Mouse (Mus musculus): ENCODE results near the gene Gfy. TPM values are rescaled to one million over a fixed set of nuclear protein-coding genes. Genes with fewer than 3 reads are reported as not detected.

Gfy gene
- polyA plus RNA-seq, 1 experiment from 2014 or later = not detected

DNA sequence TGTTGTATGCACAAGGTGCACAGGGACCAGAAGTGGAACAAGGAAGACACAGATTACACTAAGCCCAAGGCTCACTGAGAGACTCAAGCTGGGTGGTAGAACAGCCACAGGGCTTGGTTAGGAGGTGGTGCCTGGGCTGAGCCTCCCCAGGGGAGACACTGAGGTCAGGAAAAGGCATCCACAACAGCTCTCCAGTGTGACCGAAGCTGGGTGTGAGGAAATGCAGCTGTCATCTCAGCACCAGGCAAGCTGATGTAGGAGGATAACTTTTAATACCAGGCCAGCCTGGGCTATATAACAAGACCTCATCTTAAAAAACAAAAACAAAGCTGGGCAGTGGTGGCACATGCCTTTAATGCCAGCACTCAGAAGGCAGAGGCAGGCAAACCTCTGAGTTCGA lies 11.8 kb upstream of the Gfy start:
- H3K9ac ChIP-seq (ENCODE audit: low read depth, low read length) = no peak overlapping the region
- no peak overlapping the region for H3K4me3 ChIP-seq (ENCODE audit: low read depth, low read length)
- H3K9me3 ChIP-seq (replicated peaks; ENCODE audit: control insufficient read depth, low read length) = no peaks in the 10 kb centered on the region
- peaks cover 13% of the 10 kb centered on the region for H3K4me1 ChIP-seq (ENCODE audit: control insufficient read depth, insufficient read depth, low read length)
- H3K27ac ChIP-seq (ENCODE audit: low read depth, low read length) = no peak overlapping the region
- no peak for ATAC-seq (replicated peaks; ENCODE audit: insufficient number of reproducible peaks, low FRiP score, low TSS enrichment)
- H3K27me3 ChIP-seq (ENCODE audit: control insufficient read depth, insufficient read depth, low read length) = peaks cover 40% of the 10 kb centered on the region
- WGBS (ENCODE audit: insufficient replicate concordance) = 55% methylated on average over 2 of the region's 2 CpGs
- H3K36me3 ChIP-seq (ENCODE audit: control insufficient read depth, insufficient read depth, low read length) = no peaks in the 10 kb centered on the region
- H3K4me2 ChIP-seq = no peak overlapping the region

DNA sequence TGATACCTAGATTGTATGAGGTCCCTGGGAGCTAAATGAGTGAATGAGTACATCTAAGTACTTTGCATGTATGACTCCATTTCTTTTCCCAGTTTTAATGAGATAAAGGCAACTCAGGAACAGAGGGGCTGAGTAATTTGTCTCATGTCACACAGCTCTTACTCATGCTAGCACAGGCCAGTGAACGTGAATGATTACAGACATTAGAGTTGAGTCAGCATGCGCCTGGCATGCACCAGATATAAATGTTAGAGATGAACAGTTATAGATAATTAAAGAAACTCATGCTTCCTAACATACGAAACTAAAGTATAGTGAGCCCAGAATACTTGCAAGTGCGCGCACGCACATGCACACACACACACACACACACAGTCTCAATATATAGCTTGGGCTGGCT lies 10.8 kb upstream of the Gfy start:
- no peak overlapping the region for H3K4me2 ChIP-seq
- H3K9ac ChIP-seq (ENCODE audit: low read depth, low read length) = no peak overlapping the region
- H3K4me1 ChIP-seq (ENCODE audit: control insufficient read depth, insufficient read depth, low read length) = peaks cover 10% of the 10 kb centered on the region; the same call in 1 of the 2 replicates
- no peaks in the 10 kb centered on the region for H3K36me3 ChIP-seq (ENCODE audit: control insufficient read depth, insufficient read depth, low read length)
- H3K27ac ChIP-seq (ENCODE audit: low read depth, low read length) = no peak overlapping the region
- peaks cover 50% of the 10 kb centered on the region for H3K27me3 ChIP-seq (ENCODE audit: control insufficient read depth, insufficient read depth, low read length)
- H3K9me3 ChIP-seq (replicated peaks; ENCODE audit: control insufficient read depth, low read length) = no peaks in the 10 kb centered on the region
- no peak overlapping the region for H3K4me3 ChIP-seq (ENCODE audit: low read depth, low read length)
- no peak for ATAC-seq (replicated peaks; ENCODE audit: insufficient number of reproducible peaks, low FRiP score, low TSS enrichment)
- WGBS (ENCODE audit: insufficient replicate concordance) = 88% methylated on average over 6 of the region's 6 CpGs

DNA sequence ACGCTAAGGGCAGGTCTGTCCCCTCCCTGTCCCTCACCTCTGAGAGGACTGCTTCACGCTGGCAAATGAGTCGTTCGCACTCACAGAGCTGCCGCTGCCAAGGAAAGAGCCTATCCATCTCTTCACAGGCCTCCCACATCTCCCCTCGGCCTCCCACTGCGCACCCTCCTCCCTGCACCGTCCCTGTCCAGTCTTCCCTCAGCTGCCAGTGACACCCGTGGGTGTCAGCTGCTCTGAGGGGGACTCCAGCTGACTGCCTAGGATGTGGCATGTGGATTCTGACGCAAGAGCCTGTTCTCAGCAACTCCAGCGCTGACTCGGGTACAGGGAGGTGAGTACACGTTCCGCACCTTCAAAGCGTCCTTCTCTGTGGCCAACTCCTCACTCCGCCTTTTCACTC lies 10.2 kb upstream of the Gfy start:
- Histone ChIP-seq H3K9ac (ENCODE audit: low read depth, low read length) (no peak overlapping the region), H3K27ac (ENCODE audit: low read depth, low read length) (no peak overlapping the region), H3K36me3 (ENCODE audit: control insufficient read depth, insufficient read depth, low read length) (no peaks in the 10 kb centered on the region), H3K4me3 (ENCODE audit: low read depth, low read length) (no peak overlapping the region), H3K27me3 (ENCODE audit: control insufficient read depth, insufficient read depth, low read length) (peaks cover 56% of the 10 kb centered on the region), H3K9me3 (replicated peaks; ENCODE audit: control insufficient read depth, low read length) (no peaks in the 10 kb centered on the region), H3K4me2 (no peak overlapping the region), H3K4me1 (ENCODE audit: control insufficient read depth, insufficient read depth, low read length) (0 out of 2 replicates have a peak, but pooled peaks cover 7% of the 10 kb centered on the region)
- WGBS (ENCODE audit: insufficient replicate concordance) = 47% methylated on average over 16 of the region's 16 CpGs
- ATAC-seq (replicated peaks; ENCODE audit: insufficient number of reproducible peaks, low FRiP score, low TSS enrichment) = no peak

DNA sequence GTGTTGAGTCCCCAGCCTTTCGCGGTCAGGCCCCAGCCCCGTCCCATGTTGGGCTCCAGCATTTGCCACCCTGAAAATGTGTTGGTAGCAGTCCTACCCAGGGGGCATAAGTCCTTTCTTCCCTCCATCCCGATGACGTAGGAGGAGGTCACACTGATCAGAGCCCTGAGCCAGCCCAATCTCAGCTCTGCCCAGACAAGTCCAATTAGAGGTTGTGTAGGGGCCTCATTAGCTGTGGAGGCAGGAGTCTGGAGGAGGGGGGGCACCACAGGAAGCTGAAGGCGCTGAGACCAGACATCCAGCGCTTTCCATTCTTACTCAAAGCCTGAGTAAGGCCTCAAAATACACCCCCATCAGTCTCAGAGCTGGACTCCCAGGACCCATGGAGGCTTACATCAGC lies 6.6 kb upstream of the Gfy start:
- no peak overlapping the region for H3K4me2 ChIP-seq
- no peak overlapping the region for H3K4me3 ChIP-seq (ENCODE audit: low read depth, low read length)
- 72% methylated on average over 7 of the region's 7 CpGs for WGBS (ENCODE audit: insufficient replicate concordance)
- no peak overlapping the region for H3K27ac ChIP-seq (ENCODE audit: low read depth, low read length)
- H3K9me3 ChIP-seq (replicated peaks; ENCODE audit: control insufficient read depth, low read length) = no peaks in the 10 kb centered on the region
- H3K36me3 ChIP-seq (ENCODE audit: control insufficient read depth, insufficient read depth, low read length) = no peaks in the 10 kb centered on the region
- ATAC-seq (replicated peaks; ENCODE audit: insufficient number of reproducible peaks, low FRiP score, low TSS enrichment) = no peak
- peaks cover 12% of the 10 kb centered on the region; the same call in 1 of the 2 replicates for H3K4me1 ChIP-seq (ENCODE audit: control insufficient read depth, insufficient read depth, low read length)
- no peak overlapping the region for H3K9ac ChIP-seq (ENCODE audit: low read depth, low read length)
- peaks cover 81% of the 10 kb centered on the region for H3K27me3 ChIP-seq (ENCODE audit: control insufficient read depth, insufficient read depth, low read length)

DNA sequence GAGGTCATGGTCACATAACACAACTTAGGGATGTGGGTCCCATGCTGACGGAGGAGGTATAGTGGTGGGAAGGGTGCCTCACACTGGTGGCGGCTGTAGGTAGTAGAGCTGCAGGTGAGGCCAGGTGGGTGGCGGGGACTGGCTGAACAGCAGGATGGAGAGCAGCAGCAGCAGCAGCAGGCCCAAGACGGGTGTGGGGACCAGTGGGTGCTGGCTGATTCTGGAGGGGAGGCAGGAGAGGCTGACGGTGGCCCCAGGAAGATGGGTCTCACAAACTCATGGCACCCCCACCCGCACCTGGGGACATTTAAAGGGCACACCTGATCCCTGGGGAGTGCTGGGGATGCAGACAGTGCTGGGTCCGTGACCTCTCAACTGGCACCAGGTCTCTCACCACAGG lies 4.3 kb upstream of the Gfy start:
- no peak for ATAC-seq (replicated peaks; ENCODE audit: insufficient number of reproducible peaks, low FRiP score, low TSS enrichment)
- Histone ChIP-seq H3K9me3 (replicated peaks; ENCODE audit: control insufficient read depth, low read length) (no peaks in the 10 kb centered on the region), H3K27ac (ENCODE audit: low read depth, low read length) (no peak overlapping the region), H3K27me3 (ENCODE audit: control insufficient read depth, insufficient read depth, low read length) (peaks cover 90% of the 10 kb centered on the region), H3K4me2 (no peak overlapping the region), H3K4me1 (ENCODE audit: control insufficient read depth, insufficient read depth, low read length) (peaks cover 14% of the 10 kb centered on the region; the same call in 1 of the 2 replicates), H3K9ac (ENCODE audit: low read depth, low read length) (no peak overlapping the region), H3K36me3 (ENCODE audit: control insufficient read depth, insufficient read depth, low read length) (no peaks in the 10 kb centered on the region), H3K4me3 (ENCODE audit: low read depth, low read length) (no peak overlapping the region)
- 59% methylated on average over 7 of the region's 7 CpGs for WGBS (ENCODE audit: insufficient replicate concordance)

DNA sequence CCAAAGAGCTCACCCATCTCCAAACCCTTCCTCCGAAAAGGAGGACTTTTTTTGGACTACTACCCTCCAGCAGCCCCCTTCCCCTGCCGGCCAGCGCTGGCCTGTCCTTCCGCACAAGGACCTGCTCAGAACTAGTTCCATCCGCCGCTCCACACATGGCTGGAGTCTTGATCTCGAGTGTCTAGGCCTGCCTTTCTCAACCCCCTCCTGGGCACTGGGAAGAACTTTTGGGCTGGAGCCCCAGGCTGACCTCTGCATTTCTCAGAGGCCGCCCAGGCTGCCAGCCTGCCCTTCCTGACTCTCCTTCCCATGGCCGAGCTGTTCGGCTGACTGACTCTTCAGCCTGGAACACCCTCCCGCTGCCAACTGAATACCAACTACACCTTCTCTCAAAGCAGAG lies 3.2 kb upstream of the Gfy start:
- Histone ChIP-seq H3K27me3 (ENCODE audit: control insufficient read depth, insufficient read depth, low read length) (peaks cover 96% of the 10 kb centered on the region), H3K9me3 (replicated peaks; ENCODE audit: control insufficient read depth, low read length) (no peaks in the 10 kb centered on the region), H3K27ac (ENCODE audit: low read depth, low read length) (no peak overlapping the region), H3K36me3 (ENCODE audit: control insufficient read depth, insufficient read depth, low read length) (no peaks in the 10 kb centered on the region), H3K4me3 (ENCODE audit: low read depth, low read length) (peak overlapping the region; percentile 33), H3K9ac (ENCODE audit: low read depth, low read length) (no peak overlapping the region), H3K4me1 (ENCODE audit: control insufficient read depth, insufficient read depth, low read length) (peaks cover 14% of the 10 kb centered on the region; the same call in 1 of the 2 replicates), H3K4me2 (peak overlapping the region; percentile 68)
- WGBS (ENCODE audit: insufficient replicate concordance) = 16% methylated on average over 11 of the region's 11 CpGs
- ATAC-seq (replicated peaks; ENCODE audit: insufficient number of reproducible peaks, low FRiP score, low TSS enrichment) = no peak

DNA sequence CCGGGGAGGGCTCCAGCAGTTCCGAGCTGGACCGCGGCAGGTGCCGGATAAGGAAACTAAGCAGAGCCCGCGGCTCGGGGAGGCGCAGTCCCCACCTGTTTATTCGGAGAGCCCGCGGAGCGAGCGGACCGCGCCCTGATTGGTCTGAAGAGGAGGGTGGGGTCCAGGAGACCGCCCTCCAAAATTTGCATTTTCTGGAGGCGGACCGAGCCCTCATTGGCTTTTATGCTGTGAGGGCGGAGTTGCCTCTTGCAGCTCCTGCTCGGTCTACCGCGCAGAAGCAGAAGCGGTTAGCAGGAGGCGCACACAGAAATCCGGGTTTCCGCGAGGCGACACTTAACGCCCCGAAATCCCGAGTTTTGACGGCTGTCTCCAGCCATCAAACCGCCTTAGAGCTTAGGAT lies 2.8 kb upstream of the Gfy start:
- ATAC-seq (replicated peaks; ENCODE audit: insufficient number of reproducible peaks, low FRiP score, low TSS enrichment) = peak; percentile 77
- Histone ChIP-seq H3K4me2 (peak overlapping the region; percentile 68), H3K36me3 (ENCODE audit: control insufficient read depth, insufficient read depth, low read length) (no peaks in the 10 kb centered on the region), H3K9ac (ENCODE audit: low read depth, low read length) (no peak overlapping the region), H3K27me3 (ENCODE audit: control insufficient read depth, insufficient read depth, low read length) (peaks cover 98% of the 10 kb centered on the region), H3K27ac (ENCODE audit: low read depth, low read length) (no peak overlapping the region), H3K4me3 (ENCODE audit: low read depth, low read length) (peak overlapping the region; percentile 33), H3K9me3 (replicated peaks; ENCODE audit: control insufficient read depth, low read length) (no peaks in the 10 kb centered on the region), H3K4me1 (ENCODE audit: control insufficient read depth, insufficient read depth, low read length) (peaks cover 14% of the 10 kb centered on the region; the same call in 1 of the 2 replicates)
- under 1% methylated on average over 34 of the region's 34 CpGs for WGBS (ENCODE audit: insufficient replicate concordance)

DNA sequence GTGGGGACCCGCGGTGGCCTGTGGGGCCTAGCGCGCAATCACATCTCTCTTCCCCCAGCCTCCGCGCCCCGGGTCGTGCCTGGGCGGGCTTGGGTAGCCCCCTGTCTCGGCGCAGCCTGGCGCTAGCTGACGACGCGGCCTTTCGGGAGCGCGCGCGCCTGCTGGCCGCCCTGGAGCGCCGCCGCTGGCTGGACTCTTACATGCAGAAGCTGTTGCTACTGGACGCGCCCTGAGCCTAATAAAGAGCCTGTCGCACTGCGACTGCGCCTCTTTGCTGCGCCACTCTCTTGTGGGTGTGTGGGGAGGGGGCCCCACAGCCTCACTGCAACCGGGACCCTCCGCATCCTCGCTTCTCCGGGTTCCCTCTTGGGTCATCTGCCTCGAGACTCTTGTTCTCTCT lies 2.2 kb upstream of the Gfy start:
- no peak overlapping the region for H3K9ac ChIP-seq (ENCODE audit: low read depth, low read length)
- 5% methylated on average over 35 of the region's 35 CpGs for WGBS (ENCODE audit: insufficient replicate concordance)
- no peak overlapping the region for H3K27ac ChIP-seq (ENCODE audit: low read depth, low read length)
- H3K27me3 ChIP-seq (ENCODE audit: control insufficient read depth, insufficient read depth, low read length) = peaks cover 99% of the 10 kb centered on the region
- peaks cover 17% of the 10 kb centered on the region; the same call in 1 of the 2 replicates for H3K4me1 ChIP-seq (ENCODE audit: control insufficient read depth, insufficient read depth, low read length)
- ATAC-seq (replicated peaks; ENCODE audit: insufficient number of reproducible peaks, low FRiP score, low TSS enrichment) = no peak
- H3K4me2 ChIP-seq = peak overlapping the region; percentile 68
- peak overlapping the region; percentile 32 for H3K4me3 ChIP-seq (ENCODE audit: low read depth, low read length)
- H3K36me3 ChIP-seq (ENCODE audit: control insufficient read depth, insufficient read depth, low read length) = no peaks in the 10 kb centered on the region
- no peaks in the 10 kb centered on the region for H3K9me3 ChIP-seq (replicated peaks; ENCODE audit: control insufficient read depth, low read length)

DNA sequence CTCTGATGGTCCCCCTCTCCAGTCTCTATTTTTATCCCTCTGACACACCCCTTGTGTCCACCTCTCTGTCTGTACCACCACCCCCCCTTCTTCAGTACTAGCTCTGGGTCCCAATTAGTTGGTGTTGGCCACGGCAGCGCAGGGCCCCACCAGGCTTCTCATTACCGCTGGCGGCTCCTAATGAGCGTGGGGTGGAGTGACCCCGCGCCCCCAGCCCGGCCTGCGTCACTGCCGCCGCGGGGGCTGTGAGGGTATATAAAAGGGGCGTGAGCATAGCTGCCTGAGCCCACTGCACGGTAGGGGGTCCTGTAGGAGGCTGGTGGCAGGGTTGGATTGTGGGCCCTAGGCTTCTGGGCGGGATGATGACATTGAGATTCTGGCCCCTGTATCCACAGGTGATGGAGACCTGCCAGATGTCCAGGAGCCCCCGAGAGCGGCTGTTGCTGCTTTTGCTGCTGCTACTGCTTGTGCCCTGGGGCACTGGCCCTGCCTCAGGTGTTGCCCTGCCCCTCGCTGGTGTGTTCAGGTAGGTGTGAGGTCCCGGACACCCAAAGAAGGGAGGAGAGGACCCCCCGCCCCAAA lies 1.6 kb upstream of the Gfy start, which contains the start of gene Pth2:
TSS of gene Pth2 (plus strand) at position 100 of the 582 bp plus-strand sequence.
- Histone ChIP-seq H3K27me3 (ENCODE audit: control insufficient read depth, insufficient read depth, low read length) (peaks cover 99% of the 10 kb centered on the region), H3K4me3 (ENCODE audit: low read depth, low read length) (peak within 1 kb of the TSS; percentile 32), H3K36me3 (ENCODE audit: control insufficient read depth, insufficient read depth, low read length) (no peaks in the 10 kb centered on the region), H3K9ac (ENCODE audit: low read depth, low read length) (no peak within 1 kb of the TSS), H3K4me2 (peak within 1 kb of the TSS; percentile 68), H3K4me1 (ENCODE audit: control insufficient read depth, insufficient read depth, low read length) (peaks cover 17% of the 10 kb centered on the region; the same call in 1 of the 2 replicates), H3K9me3 (replicated peaks; ENCODE audit: control insufficient read depth, low read length) (no peaks in the 10 kb centered on the region), H3K27ac (ENCODE audit: low read depth, low read length) (no peak within 1 kb of the TSS)
- WGBS (ENCODE audit: insufficient replicate concordance) = 27% methylated on average over 19 of the region's 20 CpGs
- ATAC-seq (replicated peaks; ENCODE audit: insufficient number of reproducible peaks, low FRiP score, low TSS enrichment) = no peak

Data from heart, embryonic 11.5 days (tissue).